Mouse (Mus musculus) adipocyte (in vitro differentiated cells): ENCODE data around the gene Hoxb7.
A peak's percentile ranks its signal among the peaks of the same experiment; 100 is the strongest.

ENCODE experiments used
- DNase-seq: peaks from one replicate; pipeline ENCODE4 v3.0.0-alpha.2; 2016; ENCODE audit warnings: low spot score

The Hoxb7 gene

GRCm38 (mm10) chr11:96285771-96286738 lies at the start of gene Hoxb7:
Gene Hoxb7, plus strand, starts transcription at chr11:96286623.
- no peak for DNase-seq

- DNase-seq, result peak; percentile 75
Observed at GRCm38 (mm10) chr11:96240211-96240610, 46.2 kb upstream of the Hoxb7 start.

- no peak for DNase-seq
Observed at GRCm38 (mm10) chr11:96250901-96251300, 35.5 kb upstream of the Hoxb7 start.

- DNase-seq, result no peak
Observed at GRCm38 (mm10) chr11:96251480-96252031, 34.9 kb upstream of the Hoxb7 start.

- DNase-seq, result no peak
Observed at GRCm38 (mm10) chr11:96252541-96253120, 33.8 kb upstream of the Hoxb7 start.

- no peak for DNase-seq
Observed at GRCm38 (mm10) chr11:96254221-96254620, 32.2 kb upstream of the Hoxb7 start.

GRCm38 (mm10) chr11:96255111-96255995 lies 31.1 kb upstream of the Hoxb7 start:
- no peak for DNase-seq

GRCm38 (mm10) chr11:96255996-96256445 lies 30.4 kb upstream of the Hoxb7 start:
- DNase-seq, result no peak

GRCm38 (mm10) chr11:96257141-96257540 lies 29.3 kb upstream of the Hoxb7 start:
- DNase-seq, result no peak

- DNase-seq, result no peak
Observed at GRCm38 (mm10) chr11:96259038-96259437, 27.4 kb upstream of the Hoxb7 start.

- DNase-seq, result no peak
Observed at GRCm38 (mm10) chr11:96259511-96259910, 26.9 kb upstream of the Hoxb7 start.

- peak; percentile 16 for DNase-seq
Observed at GRCm38 (mm10) chr11:96260310-96260970, 26.0 kb upstream of the Hoxb7 start.

- no peak for DNase-seq
Observed at GRCm38 (mm10) chr11:96261323-96261890, 25.0 kb upstream of the Hoxb7 start.

GRCm38 (mm10) chr11:96262262-96262830 lies 24.1 kb upstream of the Hoxb7 start:
- DNase-seq, result no peak

GRCm38 (mm10) chr11:96263636-96264389 lies 22.6 kb upstream of the Hoxb7 start:
- DNase-seq, result no peak

GRCm38 (mm10) chr11:96264390-96265020 lies 21.9 kb upstream of the Hoxb7 start:
- DNase-seq, result no peak

GRCm38 (mm10) chr11:96265954-96266353 lies 20.5 kb upstream of the Hoxb7 start:
- DNase-seq, result peak; percentile 44

- no peak for DNase-seq
Observed at GRCm38 (mm10) chr11:96267021-96267920, 19.2 kb upstream of the Hoxb7 start.
